Mouse (Mus musculus): Measurements from ENCODE around the gene Nphp1. TPM values are rescaled to one million over a fixed set of nuclear protein-coding genes. Genes with fewer than 3 reads are reported as not detected.

Gene Nphp1
- polyA plus RNA-seq, 1 experiment from 2014 or later, result 21.5 TPM

GRCm38 (mm10) chr2:127773938-127774577, 14.6 kb downstream of the Nphp1 start:
- no peaks in the 10 kb centered on the region for H3K27me3 ChIP-seq (replicated peaks; ENCODE audit: insufficient read depth, low read length)
- no peaks in the 10 kb centered on the region for H3K9me3 ChIP-seq (ENCODE audit: low read length)
- TF ChIP-seq CTCF (IDR thresholded peaks at IDR 0.05), result no peak
- no peak for TF ChIP-seq EP300 (IDR thresholded peaks at IDR 0.05)
- H3K27ac ChIP-seq (ENCODE audit: low read length), result no peak overlapping the region
- no peak overlapping the region for H3K4me2 ChIP-seq (replicated peaks; ENCODE audit: low read depth, low read length)
- H3K4me1 ChIP-seq (ENCODE audit: insufficient read depth, low read depth, low read length), result no peaks in the 10 kb centered on the region
- 59% methylated on average over 13 of the region's 15 CpGs for WGBS
- ATAC-seq (no peak), DNase-seq (ENCODE audit: low spot score) (no peak)
- no peak overlapping the region for H3K9ac ChIP-seq (replicated peaks; ENCODE audit: low read depth)
- no peak overlapping the region for H3K4me3 ChIP-seq (ENCODE audit: low read depth, low read length)
- peaks cover 16% of the 10 kb centered on the region for H3K36me3 ChIP-seq (ENCODE audit: insufficient read depth, low read length)

- no peaks in the 10 kb centered on the region for H3K27me3 ChIP-seq (replicated peaks; ENCODE audit: insufficient read depth, low read length)
- TF ChIP-seq CTCF (IDR thresholded peaks at IDR 0.05), result no peak
- no peak for TF ChIP-seq EP300 (IDR thresholded peaks at IDR 0.05)
- H3K9ac ChIP-seq (replicated peaks; ENCODE audit: low read depth), result no peak overlapping the region
- no peak for ATAC-seq
- no peaks in the 10 kb centered on the region for H3K9me3 ChIP-seq (ENCODE audit: low read length)
- H3K27ac ChIP-seq (ENCODE audit: low read length), result no peak overlapping the region
- WGBS, result 86% methylated on average over 5 of the region's 5 CpGs
- no peak overlapping the region for H3K4me3 ChIP-seq (ENCODE audit: low read depth, low read length)
- H3K36me3 ChIP-seq (ENCODE audit: insufficient read depth, low read length), result 0 out of 2 replicates have a peak, but pooled peaks cover 6% of the 10 kb centered on the region
- no peaks in the 10 kb centered on the region for H3K4me1 ChIP-seq (ENCODE audit: insufficient read depth, low read depth, low read length)
- DNase-seq (ENCODE audit: low spot score), result no peak
- H3K4me2 ChIP-seq (replicated peaks; ENCODE audit: low read depth, low read length), result no peak overlapping the region
These were observed 27.1 kb downstream of the Nphp1 start for GRCm38 (mm10) chr2:127761587-127761986.

GRCm38 (mm10) chr2:127760429-127761000, 28.2 kb downstream of the Nphp1 start:
- Histone ChIP-seq H3K27me3 (replicated peaks; ENCODE audit: insufficient read depth, low read length) (no peaks in the 10 kb centered on the region), H3K9me3 (ENCODE audit: low read length) (no peaks in the 10 kb centered on the region), H3K36me3 (ENCODE audit: insufficient read depth, low read length) (0 out of 2 replicates have a peak, but pooled peaks cover 6% of the 10 kb centered on the region), H3K4me3 (ENCODE audit: low read depth, low read length) (no peak overlapping the region), H3K4me2 (replicated peaks; ENCODE audit: low read depth, low read length) (no peak overlapping the region), H3K4me1 (ENCODE audit: insufficient read depth, low read depth, low read length) (no peaks in the 10 kb centered on the region), H3K9ac (replicated peaks; ENCODE audit: low read depth) (no peak overlapping the region), H3K27ac (ENCODE audit: low read length) (no peak overlapping the region)
- no peak for ATAC-seq
- DNase-seq (ENCODE audit: low spot score), result no peak
- no peak for TF ChIP-seq EP300 (IDR thresholded peaks at IDR 0.05)
- WGBS, result 66% methylated on average over 10 of the region's 10 CpGs

- WGBS, result 82% methylated on average over 6 of the region's 6 CpGs
These were observed 28.7 kb downstream of the Nphp1 start for GRCm38 (mm10) chr2:127760014-127760413.

GRCm38 (mm10) chr2:127759157-127759880, 29.4 kb downstream of the Nphp1 start:
- H3K36me3 ChIP-seq (ENCODE audit: insufficient read depth, low read length), result 0 out of 2 replicates have a peak, but pooled peaks cover 6% of the 10 kb centered on the region
- no peak overlapping the region for H3K9ac ChIP-seq (replicated peaks; ENCODE audit: low read depth)
- ATAC-seq (peak; percentile 37; the same call in 1 of the 2 replicates), DNase-seq (ENCODE audit: low spot score) (no peak)
- H3K27me3 ChIP-seq (replicated peaks; ENCODE audit: insufficient read depth, low read length), result no peaks in the 10 kb centered on the region
- no peak overlapping the region for H3K4me2 ChIP-seq (replicated peaks; ENCODE audit: low read depth, low read length)
- no peaks in the 10 kb centered on the region for H3K9me3 ChIP-seq (ENCODE audit: low read length)
- no peaks in the 10 kb centered on the region for H3K4me1 ChIP-seq (ENCODE audit: insufficient read depth, low read depth, low read length)
- H3K27ac ChIP-seq (ENCODE audit: low read length), result no peak overlapping the region
- TF ChIP-seq CTCF (IDR thresholded peaks at IDR 0.05) (peak; percentile 55), EP300 (IDR thresholded peaks at IDR 0.05) (no peak)
- 54% methylated on average over 5 of the region's 5 CpGs for WGBS
- H3K4me3 ChIP-seq (ENCODE audit: low read depth, low read length), result no peak overlapping the region

More at GRCm38 (mm10) chr2:127760014-127760413, 28.7 kb downstream of the Nphp1 start:
- Histone ChIP-seq H3K9ac (replicated peaks; ENCODE audit: low read depth) (no peak overlapping the region), H3K27ac (ENCODE audit: low read length) (no peak overlapping the region), H3K9me3 (ENCODE audit: low read length) (no peaks in the 10 kb centered on the region), H3K4me3 (ENCODE audit: low read depth, low read length) (no peak overlapping the region), H3K4me2 (replicated peaks; ENCODE audit: low read depth, low read length) (no peak overlapping the region), H3K36me3 (ENCODE audit: insufficient read depth, low read length) (0 out of 2 replicates have a peak, but pooled peaks cover 6% of the 10 kb centered on the region), H3K27me3 (replicated peaks; ENCODE audit: insufficient read depth, low read length) (no peaks in the 10 kb centered on the region), H3K4me1 (ENCODE audit: insufficient read depth, low read depth, low read length) (no peaks in the 10 kb centered on the region)
- DNase-seq (ENCODE audit: low spot score) (no peak), ATAC-seq (no peak)
- TF ChIP-seq CTCF (IDR thresholded peaks at IDR 0.05), result no peak
- TF ChIP-seq EP300 (IDR thresholded peaks at IDR 0.05), result no peak

- H3K4me3 ChIP-seq (ENCODE audit: low read depth, low read length), result no peak overlapping the region
- H3K4me1 ChIP-seq (ENCODE audit: insufficient read depth, low read depth, low read length), result no peaks in the 10 kb centered on the region
- 35% methylated on average over 8 of the region's 8 CpGs for WGBS
- no peaks in the 10 kb centered on the region for H3K27me3 ChIP-seq (replicated peaks; ENCODE audit: insufficient read depth, low read length)
- ATAC-seq, result no peak
- H3K27ac ChIP-seq (ENCODE audit: low read length), result no peak overlapping the region
- TF ChIP-seq CTCF (IDR thresholded peaks at IDR 0.05) (no peak), EP300 (IDR thresholded peaks at IDR 0.05) (no peak)
- 0 out of 2 replicates have a peak, but pooled peaks cover 6% of the 10 kb centered on the region for H3K36me3 ChIP-seq (ENCODE audit: insufficient read depth, low read length)
- no peak overlapping the region for H3K4me2 ChIP-seq (replicated peaks; ENCODE audit: low read depth, low read length)
- no peak for DNase-seq (ENCODE audit: low spot score)
- H3K9me3 ChIP-seq (ENCODE audit: low read length), result no peaks in the 10 kb centered on the region
- H3K9ac ChIP-seq (replicated peaks; ENCODE audit: low read depth), result no peak overlapping the region
These were observed 31.5 kb downstream of the Nphp1 start for GRCm38 (mm10) chr2:127757171-127757570.
